ENCODE assay signal across 9 mouse cellular contexts in the genomic region with DNA sequence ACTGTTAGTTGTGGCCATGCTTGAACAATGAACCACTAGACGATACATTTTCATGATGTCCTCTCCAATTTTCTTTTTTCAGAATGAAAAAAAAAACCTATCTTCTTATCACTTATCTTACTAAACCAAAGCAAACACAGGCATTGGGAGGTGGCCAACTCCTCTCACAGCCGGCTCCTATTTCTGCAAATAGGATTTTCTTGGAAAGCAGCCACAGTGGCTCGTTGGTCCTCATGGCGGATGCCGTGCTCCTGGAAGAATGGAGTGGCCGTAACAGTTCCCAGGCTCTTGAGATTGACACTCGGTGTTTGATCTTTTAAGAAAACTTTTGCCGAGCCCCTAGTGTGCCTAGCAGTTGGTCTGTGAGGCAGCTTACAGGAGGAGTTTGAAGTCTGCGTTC. TPM values are rescaled to one million over a fixed set of nuclear protein-coding genes. Genes with fewer than 3 reads are reported as not detected.
A peak's percentile ranks its signal among the peaks of the same experiment; 100 is the strongest.
DNase-seq lines count a peak whose midpoint lies in the region; ATAC-seq and TF ChIP-seq lines count a peak whose summit lies in the region.
"Had no signal": no experiment of that assay in that cellular context is flagged by ENCODE, and none has a peak within 500 bp of the region (broad histone marks: within the 10 kb centered on the region; RNA-seq: fewer than 3 reads in every experiment).

No protein-coding gene starts in this region.

- peak; percentile 19 to 39 for DNase-seq in kidney, postnatal 4 days
- peak; percentile 86 for DNase-seq in brain, adult 2 months (ENCODE audit: low read depth, low spot score)
- DNase-seq in cerebellum, adult 9-10 months: peak; percentile 59
- peak; percentile 39 for DNase-seq in lung, adult 2 months
- DNase-seq in thymus, postnatal 10 days (ENCODE audit: low spot score in 2 of 2): no peak
- DNase-seq in right cerebral cortex, adult 18-20 months: no peak

- H3K9me3 ChIP-seq in kidney, embryonic 14.5 days (ENCODE audit: control insufficient read depth, low read length): no peaks in the 10 kb centered on the region
- H3K9me3 ChIP-seq: midbrain, embryonic 12.5 days had no signal

- WGBS in kidney, embryonic 14.5 days: 69% methylated on average over 9 of the region's 9 CpGs
- 17% methylated on average over 9 of the region's 9 CpGs for WGBS in lung, adult 2 months

- no peak for TF ChIP-seq POLR2A in lung, adult 2 months (IDR thresholded peaks at IDR 0.05; ENCODE audit: borderline replicate concordance, extremely low read depth, low read depth, low read length)

- H3K27ac ChIP-seq in kidney, embryonic 14.5 days (ENCODE audit: low read depth, low read length): no peak overlapping the region
- H3K27ac ChIP-seq: midbrain, embryonic 12.5 days had no signal

- H3K36me3 ChIP-seq in kidney, embryonic 14.5 days (ENCODE audit: control insufficient read depth, insufficient read depth, low read length): peaks cover 62% of the 10 kb centered on the region

- no peaks in the 10 kb centered on the region for H3K27me3 ChIP-seq in kidney, embryonic 14.5 days (ENCODE audit: control insufficient read depth, insufficient read depth, low read length)
- H3K27me3 ChIP-seq: midbrain, embryonic 12.5 days; Patski had no signal

- no peak overlapping the region for H3K4me3 ChIP-seq in kidney, embryonic 14.5 days (ENCODE audit: low read length)
- no peak overlapping the region for H3K4me3 ChIP-seq in lung, adult 2 months (replicated peaks; ENCODE audit: extremely low read depth, low read depth, low read length)
- H3K4me3 ChIP-seq: midbrain, embryonic 12.5 days had no signal

- ATAC-seq in kidney, embryonic 14.5 days (ENCODE audit: low FRiP score, low TSS enrichment): no peak
- ATAC-seq: Patski had no signal

- H3K4me1 ChIP-seq in kidney, embryonic 14.5 days (ENCODE audit: control insufficient read depth, insufficient read depth, low read length): no peaks in the 10 kb centered on the region
- peaks cover 5% of the 10 kb centered on the region; the same call in 1 of the 2 replicates for H3K4me1 ChIP-seq in lung, adult 2 months (ENCODE audit: control insufficient read depth, insufficient read depth, low read length)
- H3K4me1 ChIP-seq: midbrain, embryonic 12.5 days had no signal

- no peak overlapping the region for H3K9ac ChIP-seq in kidney, embryonic 14.5 days (ENCODE audit: low read depth, low read length)
- H3K9ac ChIP-seq: midbrain, embryonic 12.5 days had no signal

- TF ChIP-seq CTCF in lung, adult 2 months (IDR thresholded peaks at IDR 0.05; ENCODE audit: insufficient read depth, low read length): no peak

- no peak overlapping the region for H3K4me2 ChIP-seq in kidney, embryonic 14.5 days (replicated peaks; ENCODE audit: low read depth, low read length)
- H3K4me2 ChIP-seq: midbrain, embryonic 12.5 days had no signal

RNA-seq across cellular contexts. Expression of gene Iqcg, which starts 50.8 kb away (rescaled TPM):
- polyA plus RNA-seq in kidney, embryonic 14.5 days (2014; fragmentation: Nextera tagmentation; extraction: Ambion mirVana): 5.1 and 5.6 TPM in 2 replicates
- polyA plus RNA-seq in lung, adult 2 months (2012; rRNA removed): 0.84 and 1.9 TPM in 2 replicates

RNA-seq across cellular contexts. Expression of gene Rpl35a, which starts 51.0 kb away (rescaled TPM):
- polyA plus RNA-seq in kidney, embryonic 14.5 days (2014; fragmentation: Nextera tagmentation; extraction: Ambion mirVana): 1,051 and 1,546 TPM in 2 replicates
- polyA plus RNA-seq in lung, adult 2 months (2012; rRNA removed): 146 and 225 TPM in 2 replicates

RNA-seq across cellular contexts. Expression of gene Lmln, which starts 57.1 kb away (rescaled TPM):
- polyA plus RNA-seq in kidney, embryonic 14.5 days (2014; fragmentation: Nextera tagmentation; extraction: Ambion mirVana): 1.5 and 5.0 TPM in 2 replicates
- polyA plus RNA-seq in lung, adult 2 months (2012; rRNA removed): 2.6 and 5.0 TPM in 2 replicates

Comparison
In these comparisons a context has a peak if more than half of its experiments do, and no peak if none do; other contexts are left out.
1. DNase-seq: peak in kidney, postnatal 4 days (2 of 2), brain, adult 2 months (single experiment), cerebellum, adult 9-10 months (single experiment) and lung, adult 2 months (single experiment); none in thymus, postnatal 10 days (0 of 2) and right cerebral cortex, adult 18-20 months (single experiment).